Mouse (Mus musculus) intestine, embryonic 16.5 days (tissue): ENCODE data around the gene Hist1h2ak. TPM values are rescaled to one million over a fixed set of nuclear protein-coding genes. Genes with fewer than 3 reads are reported as not detected.
A peak's percentile ranks its signal among the peaks of the same experiment; 100 is the strongest.
"Not testable (repeated sequence)": the region's sequence is repeated elsewhere in the genome, so short reads cannot be mapped to it uniquely, and the experiment has no call there.

Experiments
- ATAC-seq: fragments of 200-750 bp; cut with Nextera tagmentation; 2 replicates; pipeline ENCODE4 v1.8.0; 2017; ENCODE audit warnings: moderate TSS enrichment, moderate library complexity
- H3K27ac ChIP-seq: fragments of 300-500 bp; sonication (generic); 2 replicates; pipeline ENCODE4 v1.5.1; 2014; ENCODE audit warnings: mild to moderate bottlenecking, low read length
- H3K27me3 ChIP-seq: fragments of 300-500 bp; sonication (generic); replicated peaks from 2 replicates; pipeline ENCODE4 v1.6.1; 2014; ENCODE audit warnings: low read length, control low read depth, mixed read lengths; ENCODE audit not compliant: control insufficient read depth, insufficient read depth
- H3K36me3 ChIP-seq: fragments of 300-500 bp; sonication (generic); 2 replicates; pipeline ENCODE4 v1.6.1; 2014; ENCODE audit warnings: low read length, control low read depth; ENCODE audit not compliant: control insufficient read depth, insufficient read depth
- H3K4me1 ChIP-seq: fragments of 300-500 bp; sonication (generic); 2 replicates; pipeline ENCODE4 v1.6.1; 2014; ENCODE audit warnings: low read length, control low read depth, mixed read lengths; ENCODE audit not compliant: control insufficient read depth, insufficient read depth
- H3K4me2 ChIP-seq: fragments of 300-500 bp; sonication (generic); 2 replicates; pipeline ENCODE4 v1.6.1; 2014; ENCODE audit warnings: low read depth, low read length, control low read depth
- H3K4me3 ChIP-seq: fragments of 300-500 bp; sonication (generic); 2 replicates; pipeline ENCODE4 v1.5.1; 2014; ENCODE audit warnings: mild to moderate bottlenecking, low read length
- H3K9ac ChIP-seq: fragments of 300-500 bp; sonication (generic); 2 replicates; pipeline ENCODE4 v1.6.1; 2014; ENCODE audit warnings: low read depth, low read length
- H3K9me3 ChIP-seq: fragments of 300-500 bp; sonication (generic); 2 replicates; pipeline ENCODE4 v1.6.1; 2016; ENCODE audit warnings: low read length, control low read depth; ENCODE audit not compliant: control insufficient read depth
- WGBS: fragments of 180-500 bp; shearing (Covaris S2); extraction: QIAGEN DNeasy Blood & Tissue Kit; methylation state at CpG from one replicate; pipeline ENCODE4 v1.1.7; 2014; 5-methylcytosine and 5-hydroxymethylcytosine counted together
- polyA plus RNA-seq: library from polyadenylated mRNA; unstranded; fragments of >200 nt; fragmentation: Nextera tagmentation; extraction: Ambion mirVana; gene quantifications from 2 replicates; pipeline ENCODE4 v1.2.1, GENCODE M21; 2015

Hist1h2ak gene
- polyA plus RNA-seq, 1 experiment from 2014 or later: 13.5 TPM

DNA sequence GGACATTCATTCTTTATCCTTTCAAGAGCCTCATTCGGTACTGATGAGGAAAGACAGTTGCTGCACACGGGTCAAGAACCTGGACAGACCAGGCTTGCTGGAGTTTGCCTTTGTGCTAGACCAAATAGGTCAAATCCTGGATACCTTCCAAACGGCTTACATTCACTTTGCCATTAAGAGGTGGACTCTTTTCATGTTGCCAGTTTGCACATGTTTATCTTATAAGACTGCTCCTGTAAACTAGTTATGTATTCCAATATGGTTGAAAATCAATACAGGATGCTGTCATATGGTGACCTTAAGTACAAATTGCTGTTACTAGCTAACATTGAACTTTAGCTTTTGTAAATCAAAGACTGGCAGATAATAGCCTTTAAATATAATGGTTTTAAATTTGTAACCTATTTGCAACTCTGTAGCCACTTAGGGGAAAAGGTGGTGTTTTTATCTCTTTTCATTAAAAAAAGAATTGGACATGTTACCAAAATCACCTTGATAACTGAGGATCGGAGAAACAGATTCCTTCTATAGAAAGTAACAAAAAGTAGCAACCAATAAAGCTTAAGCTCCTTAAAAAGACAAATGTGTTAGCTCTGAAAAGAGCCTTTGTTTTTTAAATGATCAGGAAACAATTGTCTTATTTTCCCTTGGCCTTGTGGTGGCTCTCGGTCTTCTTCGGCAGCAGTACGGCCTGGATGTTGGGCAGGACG lies 32.7 kb upstream of the Hist1h2ak start:
- no peak for ATAC-seq
- Histone ChIP-seq H3K27me3 (no peaks in the 10 kb centered on the region), H3K27ac (peak overlapping the region; percentile 68), H3K9me3 (no peaks in the 10 kb centered on the region), H3K4me3 (peak overlapping the region; percentile 36), H3K9ac (peak overlapping the region; percentile 58; the same call in 1 of the 2 replicates), H3K4me1 (peaks cover 23% of the 10 kb centered on the region), H3K36me3 (no peaks in the 10 kb centered on the region), H3K4me2 (peak overlapping the region; percentile 50)
- WGBS: 5% methylated on average over 8 of the region's 8 CpGs

DNA sequence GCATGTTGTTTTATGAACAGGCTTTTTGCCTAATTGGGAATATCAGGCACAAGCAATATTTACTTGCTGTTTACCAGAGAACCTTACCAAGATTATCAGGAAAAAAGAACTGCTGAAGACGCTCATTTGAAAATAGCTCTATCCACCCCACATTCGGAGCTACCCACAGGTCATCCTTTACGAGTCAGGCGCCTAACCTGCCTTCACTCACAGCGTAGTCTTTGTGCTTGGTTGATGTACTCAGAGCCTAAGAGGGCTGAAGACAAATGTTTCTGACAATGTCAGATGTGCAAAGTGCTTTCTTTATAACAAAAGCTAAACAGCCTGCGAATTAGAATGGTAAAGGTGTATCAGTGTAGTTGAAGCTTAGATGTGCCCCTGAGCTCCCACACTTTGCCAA lies 30.7 kb upstream of the Hist1h2ak start:
- WGBS: 27% methylated on average over 6 of the region's 6 CpGs
- Histone ChIP-seq H3K4me1 (peaks cover 20% of the 10 kb centered on the region), H3K4me2 (peak overlapping the region; percentile 58), H3K27ac (peak overlapping the region; percentile 83), H3K9ac (peak overlapping the region; percentile 41; the same call in 1 of the 2 replicates), H3K36me3 (no peaks in the 10 kb centered on the region), H3K27me3 (no peaks in the 10 kb centered on the region), H3K9me3 (no peaks in the 10 kb centered on the region), H3K4me3 (no peak overlapping the region)
- ATAC-seq: no peak

- Histone ChIP-seq H3K27ac (peak overlapping the region; percentile 83), H3K27me3 (no peaks in the 10 kb centered on the region), H3K4me3 (peak overlapping the region; percentile 36), H3K4me1 (peaks cover 20% of the 10 kb centered on the region), H3K9ac (peak overlapping the region; percentile 41), H3K36me3 (no peaks in the 10 kb centered on the region), H3K4me2 (peak overlapping the region; percentile 58), H3K9me3 (no peaks in the 10 kb centered on the region)
- no peak for ATAC-seq
- 1% methylated on average over 9 of the region's 9 CpGs for WGBS
These were observed 30.1 kb upstream of the Hist1h2ak start for GRCm38 (mm10) chr13:21783734-21784161.

- Histone ChIP-seq H3K4me2 (peak within 1 kb of the TSS; percentile 67), H3K36me3 (no peaks in the 10 kb centered on the region), H3K4me1 (peaks cover 17% of the 10 kb centered on the region), H3K27me3 (no peaks in the 10 kb centered on the region), H3K9ac (peak within 1 kb of the TSS; percentile 68), H3K9me3 (no peaks in the 10 kb centered on the region), H3K27ac (peak within 1 kb of the TSS; percentile 83), H3K4me3 (peak within 1 kb of the TSS; percentile 43)
- under 1% methylated on average over 14 of the region's 20 CpGs for WGBS
- ATAC-seq: peak; percentile 58
These were observed 29.6 kb upstream of the Hist1h2ak start, which contains the start of gene Hist1h3i for GRCm38 (mm10) chr13:21783255-21783617. Gene Hist1h3i, minus strand, starts transcription at chr13:21783370.

GRCm38 (mm10) chr13:21782361-21783254 lies 29.0 kb upstream of the Hist1h2ak start:
- Histone ChIP-seq H3K9ac (peak overlapping the region; percentile 68), H3K4me1 (peaks cover 17% of the 10 kb centered on the region), H3K4me3 (peak overlapping the region; percentile 43), H3K4me2 (peak overlapping the region; percentile 67), H3K27ac (peak overlapping the region; percentile 75)
- H3K9me3 ChIP-seq, H3K36me3 ChIP-seq, ATAC-seq, H3K27me3 ChIP-seq: not testable (repeated sequence)
- WGBS: under 1% methylated on average over 16 of the region's 35 CpGs

GRCm38 (mm10) chr13:21781639-21782038 lies 28.0 kb upstream of the Hist1h2ak start:
- H3K27ac ChIP-seq: no peak overlapping the region
- H3K4me1 ChIP-seq: peaks cover 17% of the 10 kb centered on the region
- 83% methylated on average over 1 of the region's 1 CpGs for WGBS
- H3K4me2 ChIP-seq: no peak overlapping the region
- no peak overlapping the region for H3K9ac ChIP-seq
- no peak overlapping the region for H3K4me3 ChIP-seq
- H3K36me3 ChIP-seq: no peaks in the 10 kb centered on the region
- ATAC-seq: no peak
- H3K27me3 ChIP-seq: no peaks in the 10 kb centered on the region
- H3K9me3 ChIP-seq: no peaks in the 10 kb centered on the region

- 44% methylated on average over 6 of the region's 6 CpGs for WGBS
- H3K27ac ChIP-seq: peak overlapping the region; percentile 94
These were observed 27.5 kb upstream of the Hist1h2ak start for GRCm38 (mm10) chr13:21781021-21781555.

DNA sequence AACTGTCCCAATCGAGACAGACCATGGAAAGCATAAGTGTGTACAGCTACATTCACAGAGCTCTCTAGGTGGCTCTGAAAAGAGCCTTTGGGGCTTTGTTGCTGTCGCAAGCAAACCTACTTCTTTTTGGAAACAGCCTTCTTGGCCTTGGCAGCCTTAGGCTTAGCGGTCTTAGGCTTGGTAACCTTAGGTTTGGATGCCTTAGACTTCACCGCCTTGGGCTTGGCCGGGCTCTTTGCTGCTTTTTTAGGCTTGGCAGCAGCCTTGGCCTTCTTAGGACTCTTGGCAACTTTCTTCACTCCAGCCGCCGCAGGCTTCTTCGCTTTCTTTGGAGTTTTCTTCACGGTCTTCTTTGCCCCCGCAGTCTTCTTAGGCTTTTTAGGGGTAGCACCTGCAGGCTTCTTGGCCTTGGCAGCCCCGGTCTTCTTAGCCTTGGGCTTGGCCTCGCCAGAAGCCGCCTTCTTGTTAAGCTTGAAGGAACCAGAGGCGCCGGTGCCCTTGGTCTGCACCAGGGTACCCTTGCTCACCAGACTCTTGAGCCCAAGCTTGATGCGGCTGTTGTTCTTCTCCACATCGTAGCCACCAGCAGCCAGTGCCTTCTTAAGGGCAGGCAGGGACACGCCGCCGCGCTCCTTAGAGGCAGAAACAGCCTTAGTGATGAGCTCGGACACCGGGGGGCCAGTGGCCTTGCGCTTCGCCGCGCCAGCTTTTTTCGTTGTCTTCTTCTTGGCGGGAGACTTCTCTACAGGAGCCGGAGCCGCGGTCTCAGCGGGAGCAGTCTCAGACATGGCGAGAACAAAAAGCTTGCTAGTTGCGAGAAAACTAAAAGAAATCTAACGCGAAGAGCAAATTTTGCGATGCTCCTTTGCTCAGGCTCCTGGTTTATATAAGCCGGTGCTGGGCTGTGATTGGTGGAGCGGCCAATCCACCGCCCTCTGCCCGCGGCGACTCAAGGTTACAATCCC lies 26.4 kb upstream of the Hist1h2ak start, which contains the start of gene Hist1h1b:
Gene Hist1h1b, minus strand, starts transcription at position 859 of the 965 bp plus-strand sequence.
- H3K9me3 ChIP-seq: no peaks in the 10 kb centered on the region
- ATAC-seq: peak; percentile 34
- H3K36me3 ChIP-seq: no peaks in the 10 kb centered on the region
- H3K4me1 ChIP-seq: peaks cover 11% of the 10 kb centered on the region
- peak within 1 kb of the TSS; percentile 80 for H3K9ac ChIP-seq
- under 1% methylated on average over 44 of the region's 44 CpGs for WGBS
- H3K4me3 ChIP-seq: peak within 1 kb of the TSS; percentile 57
- H3K27ac ChIP-seq: peak within 1 kb of the TSS; percentile 94
- H3K27me3 ChIP-seq: no peaks in the 10 kb centered on the region
- peak within 1 kb of the TSS; percentile 84 for H3K4me2 ChIP-seq

More at GRCm38 (mm10) chr13:21781021-21781555, 27.5 kb upstream of the Hist1h2ak start:
- H3K27me3 ChIP-seq: no peaks in the 10 kb centered on the region
- H3K4me2 ChIP-seq: peak overlapping the region; percentile 84; the same call in 1 of the 2 replicates
- no peaks in the 10 kb centered on the region for H3K36me3 ChIP-seq
- H3K4me1 ChIP-seq: peaks cover 15% of the 10 kb centered on the region
- no peak for ATAC-seq
- peak overlapping the region; percentile 57 for H3K4me3 ChIP-seq
- H3K9me3 ChIP-seq: no peaks in the 10 kb centered on the region
- 0 out of 2 replicates have a peak overlapping the region, but pooled peaks have one; percentile 80 for H3K9ac ChIP-seq
